Mouse (Mus musculus): Measurements from ENCODE around the gene Eva1a. TPM values are rescaled to one million over a fixed set of nuclear protein-coding genes. Genes with fewer than 3 reads are reported as not detected.

Gene Eva1a
- polyA plus RNA-seq (2012; rRNA removed): 0.80 and 1.2 TPM in 2 replicates

- Histone ChIP-seq H3K4me3 (ENCODE audit: control insufficient read depth, low read depth, low read length) (peak within 1 kb of the TSS; percentile 74), H3K36me3 (ENCODE audit: control insufficient read depth, insufficient read depth, low read length) (no peaks in the 10 kb centered on the region), H3K27me3 (ENCODE audit: control insufficient read depth, insufficient read depth, low read length) (no peaks in the 10 kb centered on the region), H3K4me1 (ENCODE audit: control insufficient read depth, insufficient read depth, low read length) (peaks cover 15% of the 10 kb centered on the region), H3K27ac (ENCODE audit: control insufficient read depth, insufficient read depth, low read depth, low read length) (no peak within 1 kb of the TSS)
- TF ChIP-seq CTCF (IDR thresholded peaks at IDR 0.05; ENCODE audit: control insufficient read depth, insufficient read depth, insufficient replicate concordance, low read depth, low read length) (no peak), POLR2A (IDR thresholded peaks at IDR 0.05; ENCODE audit: control insufficient read depth, low read depth, low read length) (no peak)
These were observed at the start of gene Eva1a for GRCm38 (mm10) chr6:82040834-82041487. Gene Eva1a, plus strand, starts transcription at chr6:82041043.

GRCm38 (mm10) chr6:82012392-82012791 lies 28.5 kb upstream of the Eva1a start:
- H3K36me3 ChIP-seq (ENCODE audit: control insufficient read depth, insufficient read depth, low read length): no peaks in the 10 kb centered on the region
- H3K4me3 ChIP-seq (ENCODE audit: control insufficient read depth, low read depth, low read length): no peak overlapping the region
- H3K4me1 ChIP-seq (ENCODE audit: control insufficient read depth, insufficient read depth, low read length): no peaks in the 10 kb centered on the region
- TF ChIP-seq POLR2A (IDR thresholded peaks at IDR 0.05; ENCODE audit: control insufficient read depth, low read depth, low read length) (no peak), CTCF (IDR thresholded peaks at IDR 0.05; ENCODE audit: control insufficient read depth, insufficient read depth, insufficient replicate concordance, low read depth, low read length) (no peak)
- no peak overlapping the region for H3K27ac ChIP-seq (ENCODE audit: control insufficient read depth, insufficient read depth, low read depth, low read length)
- H3K27me3 ChIP-seq (ENCODE audit: control insufficient read depth, insufficient read depth, low read length): no peaks in the 10 kb centered on the region

DNA sequence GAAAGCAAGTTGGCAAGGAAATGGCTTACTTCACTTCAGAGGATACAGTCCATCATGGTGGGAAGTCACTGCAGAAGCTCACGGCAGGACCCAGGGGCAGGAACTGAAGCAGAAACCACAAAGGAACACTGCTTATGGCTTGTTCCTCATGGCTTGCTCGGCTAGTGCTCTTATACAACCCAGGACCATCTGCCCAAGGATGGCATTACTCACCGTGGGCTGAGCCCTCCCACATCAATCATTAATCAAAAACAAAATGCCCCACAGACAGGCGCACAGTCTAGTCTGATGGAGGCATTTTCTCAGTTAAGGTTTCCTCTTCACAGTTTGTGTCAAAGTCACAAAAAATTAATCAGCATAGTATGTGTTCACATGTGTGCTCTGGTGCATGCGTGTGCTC lies 19.8 kb upstream of the Eva1a start:
- Histone ChIP-seq H3K36me3 (ENCODE audit: control insufficient read depth, insufficient read depth, low read length) (no peaks in the 10 kb centered on the region), H3K4me3 (ENCODE audit: control insufficient read depth, low read depth, low read length) (no peak overlapping the region), H3K4me1 (ENCODE audit: control insufficient read depth, insufficient read depth, low read length) (no peaks in the 10 kb centered on the region), H3K27me3 (ENCODE audit: control insufficient read depth, insufficient read depth, low read length) (no peaks in the 10 kb centered on the region), H3K27ac (ENCODE audit: control insufficient read depth, insufficient read depth, low read depth, low read length) (no peak overlapping the region)
- TF ChIP-seq POLR2A (IDR thresholded peaks at IDR 0.05; ENCODE audit: control insufficient read depth, low read depth, low read length) (no peak), CTCF (IDR thresholded peaks at IDR 0.05; ENCODE audit: control insufficient read depth, insufficient read depth, insufficient replicate concordance, low read depth, low read length) (no peak)

DNA sequence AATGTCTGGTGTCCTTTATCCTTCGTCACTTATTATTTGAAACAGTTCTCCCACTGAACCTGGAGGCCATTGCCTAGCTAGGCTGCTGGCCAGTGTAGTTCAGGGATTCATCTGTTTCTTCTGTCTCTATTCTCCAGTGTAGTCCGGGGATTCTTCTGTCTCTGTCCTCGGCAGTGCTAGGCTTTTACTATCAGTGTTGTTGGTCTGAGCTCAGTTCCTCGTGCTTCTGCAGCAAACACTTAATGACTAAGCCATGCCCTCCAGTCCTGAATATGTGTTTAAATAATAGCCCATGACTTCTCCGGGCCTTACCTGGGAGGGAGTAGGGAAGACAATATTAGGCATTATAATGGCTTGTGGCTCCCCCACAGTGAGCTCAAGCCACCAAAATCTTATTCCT lies 19.3 kb upstream of the Eva1a start:
- Histone ChIP-seq H3K4me1 (ENCODE audit: control insufficient read depth, insufficient read depth, low read length) (no peaks in the 10 kb centered on the region), H3K4me3 (ENCODE audit: control insufficient read depth, low read depth, low read length) (no peak overlapping the region), H3K27me3 (ENCODE audit: control insufficient read depth, insufficient read depth, low read length) (no peaks in the 10 kb centered on the region), H3K27ac (ENCODE audit: control insufficient read depth, insufficient read depth, low read depth, low read length) (no peak overlapping the region), H3K36me3 (ENCODE audit: control insufficient read depth, insufficient read depth, low read length) (no peaks in the 10 kb centered on the region)
- TF ChIP-seq CTCF (IDR thresholded peaks at IDR 0.05; ENCODE audit: control insufficient read depth, insufficient read depth, insufficient replicate concordance, low read depth, low read length) (no peak), POLR2A (IDR thresholded peaks at IDR 0.05; ENCODE audit: control insufficient read depth, low read depth, low read length) (no peak)

DNA sequence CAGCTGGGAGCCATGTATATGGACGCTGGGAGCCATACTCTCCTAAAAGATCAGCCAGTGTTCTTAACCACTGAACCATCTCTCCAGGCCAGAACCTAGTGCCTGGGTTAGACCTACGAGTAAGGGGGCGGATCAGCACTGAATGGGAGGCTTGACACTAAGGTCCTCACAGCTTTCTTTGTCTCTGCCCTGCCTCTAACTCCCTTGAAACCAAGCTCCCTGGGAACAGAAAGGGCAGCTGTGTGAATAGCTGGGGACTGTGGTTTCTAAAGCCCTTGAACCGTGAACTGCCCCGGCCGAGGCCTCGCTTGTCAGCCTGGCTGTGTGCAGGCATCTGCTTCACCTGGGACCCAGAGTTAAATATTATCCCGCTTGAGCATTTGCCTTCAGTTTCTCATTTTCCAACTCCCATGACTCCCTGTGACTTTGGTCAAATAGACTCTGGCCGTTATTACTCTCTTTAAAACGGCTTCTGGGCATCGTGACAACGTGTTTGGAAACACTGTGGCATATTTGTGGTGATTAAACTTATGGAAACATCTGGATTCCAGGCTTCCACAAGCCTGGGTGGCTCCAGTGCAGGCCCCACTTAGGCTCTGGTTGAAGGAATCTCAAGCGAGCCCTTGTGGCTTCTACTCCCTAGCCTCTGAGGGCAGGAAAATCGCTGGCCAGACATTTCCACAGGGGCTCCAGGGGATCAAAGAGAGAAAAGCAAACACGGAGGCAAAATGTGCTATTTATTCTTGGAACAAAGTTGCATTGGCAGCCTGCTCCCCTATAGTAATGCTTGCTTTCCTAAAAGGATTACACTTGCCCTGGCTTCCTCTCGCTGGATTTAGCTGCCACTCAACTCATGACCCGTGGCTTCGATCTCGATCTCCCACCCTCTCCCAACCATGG lies 11.0 kb upstream of the Eva1a start:
- Histone ChIP-seq H3K27ac (ENCODE audit: control insufficient read depth, insufficient read depth, low read depth, low read length) (no peak overlapping the region), H3K36me3 (ENCODE audit: control insufficient read depth, insufficient read depth, low read length) (no peaks in the 10 kb centered on the region), H3K4me3 (ENCODE audit: control insufficient read depth, low read depth, low read length) (no peak overlapping the region), H3K4me1 (ENCODE audit: control insufficient read depth, insufficient read depth, low read length) (no peaks in the 10 kb centered on the region), H3K27me3 (ENCODE audit: control insufficient read depth, insufficient read depth, low read length) (no peaks in the 10 kb centered on the region)
- no peak for TF ChIP-seq POLR2A (IDR thresholded peaks at IDR 0.05; ENCODE audit: control insufficient read depth, low read depth, low read length)
- TF ChIP-seq CTCF (IDR thresholded peaks at IDR 0.05; ENCODE audit: control insufficient read depth, insufficient read depth, insufficient replicate concordance, low read depth, low read length): no peak

DNA sequence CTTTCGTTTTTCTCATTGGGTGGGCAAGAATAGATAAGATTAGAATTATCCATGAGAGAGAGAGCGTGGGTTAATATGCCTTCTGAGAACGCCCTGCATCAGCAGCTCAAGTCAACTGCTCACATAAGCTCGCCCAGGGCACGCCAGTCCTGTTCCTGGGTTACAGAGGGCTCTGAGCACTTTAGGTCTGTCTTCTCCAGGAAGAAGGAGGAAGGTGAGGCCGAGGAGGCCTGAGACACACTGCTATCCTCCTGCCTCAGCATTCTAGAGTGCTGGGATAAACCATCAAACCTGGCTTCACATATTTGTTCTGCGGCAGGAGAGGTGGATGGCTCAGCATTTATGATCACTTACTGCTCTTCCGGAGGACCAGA lies 10.3 kb upstream of the Eva1a start:
- no peak overlapping the region for H3K27ac ChIP-seq (ENCODE audit: control insufficient read depth, insufficient read depth, low read depth, low read length)
- H3K4me3 ChIP-seq (ENCODE audit: control insufficient read depth, low read depth, low read length): no peak overlapping the region
- no peaks in the 10 kb centered on the region for H3K27me3 ChIP-seq (ENCODE audit: control insufficient read depth, insufficient read depth, low read length)
- H3K36me3 ChIP-seq (ENCODE audit: control insufficient read depth, insufficient read depth, low read length): no peaks in the 10 kb centered on the region
- H3K4me1 ChIP-seq (ENCODE audit: control insufficient read depth, insufficient read depth, low read length): no peaks in the 10 kb centered on the region
- TF ChIP-seq POLR2A (IDR thresholded peaks at IDR 0.05; ENCODE audit: control insufficient read depth, low read depth, low read length) (no peak), CTCF (IDR thresholded peaks at IDR 0.05; ENCODE audit: control insufficient read depth, insufficient read depth, insufficient replicate concordance, low read depth, low read length) (no peak)

DNA sequence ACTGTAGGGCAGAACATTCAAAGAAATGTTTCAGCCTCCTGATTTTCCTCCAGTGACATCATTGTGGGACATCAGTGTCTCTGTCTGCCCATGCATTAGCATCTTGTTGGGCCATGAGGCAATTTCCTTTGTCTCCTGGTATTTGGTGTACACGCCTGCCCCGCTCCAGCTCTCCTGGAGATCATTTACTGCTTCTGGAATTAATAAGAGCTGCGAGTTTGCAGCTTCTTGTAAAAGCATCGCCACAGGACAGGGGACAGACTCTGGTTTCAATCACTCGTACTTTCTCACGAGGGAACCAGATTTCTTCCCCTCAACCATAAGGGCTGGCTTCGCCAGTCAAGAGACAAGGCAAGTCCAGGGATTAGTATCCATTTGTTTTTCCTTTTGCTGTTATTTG lies 3.6 kb upstream of the Eva1a start:
- Histone ChIP-seq H3K27me3 (ENCODE audit: control insufficient read depth, insufficient read depth, low read length) (no peaks in the 10 kb centered on the region), H3K4me1 (ENCODE audit: control insufficient read depth, insufficient read depth, low read length) (peaks cover 8% of the 10 kb centered on the region), H3K36me3 (ENCODE audit: control insufficient read depth, insufficient read depth, low read length) (no peaks in the 10 kb centered on the region), H3K27ac (ENCODE audit: control insufficient read depth, insufficient read depth, low read depth, low read length) (no peak overlapping the region), H3K4me3 (ENCODE audit: control insufficient read depth, low read depth, low read length) (no peak overlapping the region)
- TF ChIP-seq POLR2A (IDR thresholded peaks at IDR 0.05; ENCODE audit: control insufficient read depth, low read depth, low read length) (no peak), CTCF (IDR thresholded peaks at IDR 0.05; ENCODE audit: control insufficient read depth, insufficient read depth, insufficient replicate concordance, low read depth, low read length) (no peak)

All from testis, adult 2 months (tissue).